8 mouse cellular contexts compared by ENCODE assay signal in the genomic region with DNA sequence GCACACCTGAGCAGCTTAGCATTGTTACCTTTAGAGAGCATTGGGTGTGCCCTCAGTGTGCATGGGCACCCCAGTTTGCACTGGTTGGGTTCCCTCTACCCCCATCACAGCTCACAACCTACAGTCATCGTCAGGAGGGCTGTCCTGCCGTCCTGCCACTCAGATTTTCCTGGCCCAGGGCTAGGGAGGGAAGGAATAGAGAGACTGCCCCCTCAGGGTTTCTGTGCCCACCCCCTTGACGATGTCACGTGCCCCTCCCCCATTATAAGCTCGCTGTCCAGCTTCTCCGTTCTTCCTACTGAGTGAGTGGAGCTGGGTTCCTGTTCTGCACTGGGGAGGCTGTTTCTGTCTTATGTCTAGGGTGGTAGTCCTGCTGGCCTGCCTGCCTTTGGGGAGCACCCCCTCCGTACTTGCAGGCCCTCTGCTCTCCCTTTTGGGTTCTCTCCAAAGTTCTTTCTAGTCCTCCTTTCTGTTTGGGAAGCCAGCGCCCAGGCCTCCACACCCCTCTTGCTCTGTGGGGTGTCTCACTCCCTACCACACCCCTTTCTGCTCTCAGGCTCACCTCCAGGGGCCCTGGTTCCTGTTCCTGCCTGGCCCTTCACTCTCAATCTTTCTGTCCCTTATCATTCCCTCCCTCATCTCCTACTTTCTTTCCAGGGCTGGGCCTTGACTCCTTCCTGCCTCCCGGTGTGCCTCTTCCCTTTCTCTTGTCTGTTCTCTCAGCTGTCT. TPM values are rescaled to one million over a fixed set of nuclear protein-coding genes. Genes with fewer than 3 reads are reported as not detected.
DNase-seq lines count a peak whose midpoint lies in the region; ATAC-seq and TF ChIP-seq lines count a peak whose summit lies in the region.

No protein-coding gene starts in this region.

- H3K4me3 ChIP-seq in megakaryocyte, embryonic 14.5 days (replicated peaks) = peak overlapping the region; percentile 92
- peak overlapping the region; percentile 69 for H3K4me3 ChIP-seq in liver, embryonic 13.5 days (replicated peaks)
- no peak overlapping the region for H3K4me3 ChIP-seq in layer of hippocampus, adult 2 months

- H3K27ac ChIP-seq in liver, embryonic 13.5 days = no peak overlapping the region
- H3K27ac ChIP-seq in layer of hippocampus, adult 2 months = no peak overlapping the region

- no peaks in the 10 kb centered on the region for H3K9me3 ChIP-seq in megakaryocyte, embryonic 14.5 days
- no peaks in the 10 kb centered on the region for H3K9me3 ChIP-seq in liver, embryonic 13.5 days (replicated peaks)

- H3K4me2 ChIP-seq in liver, embryonic 13.5 days = peak overlapping the region; percentile 94

- peaks cover 58% of the 10 kb centered on the region for H3K4me1 ChIP-seq in megakaryocyte, embryonic 14.5 days
- peaks cover 62% of the 10 kb centered on the region for H3K4me1 ChIP-seq in liver, embryonic 13.5 days (replicated peaks)

- peak overlapping the region; percentile 88 for H3K9ac ChIP-seq in liver, embryonic 13.5 days

- DNase-seq in cerebellum, adult 11-12 months = peak; percentile 60
- peak; percentile 18 for DNase-seq in liver, embryonic 13.5 days
- no peak for DNase-seq in spleen, postnatal 36 days (ENCODE audit: low spot score in 2 of 2)
- no peak for DNase-seq in layer of hippocampus, adult 2 months (ENCODE audit: low spot score in 2 of 2)
- no peak for DNase-seq in urinary bladder, postnatal 25 days (ENCODE audit: low spot score)

- H3K27me3 ChIP-seq in megakaryocyte, embryonic 14.5 days (replicated peaks) = no peaks in the 10 kb centered on the region
- no peaks in the 10 kb centered on the region for H3K27me3 ChIP-seq in liver, embryonic 13.5 days

- no peak for TF ChIP-seq CTCF in layer of hippocampus, adult 2 months (conservative IDR thresholded peaks at IDR 0.05)

- ATAC-seq in cerebellum, adult (ENCODE audit: insufficient number of reproducible peaks, low FRiP score, low TSS enrichment) = no peak
- no peak for ATAC-seq in megakaryocyte, adult 5-6 weeks (ENCODE audit: poor library complexity, severe bottlenecking)
- no peak for ATAC-seq in liver, embryonic 13.5 days (ENCODE audit: low read depth)

- peaks cover 49% of the 10 kb centered on the region for H3K36me3 ChIP-seq in megakaryocyte, embryonic 14.5 days (replicated peaks; ENCODE audit: low read length)
- peaks cover 26% of the 10 kb centered on the region for H3K36me3 ChIP-seq in liver, embryonic 13.5 days

- 8% methylated on average over 9 of the region's 9 CpGs for WGBS in liver, embryonic 13.5 days (ENCODE audit: insufficient replicate concordance)

RNA-seq across cellular contexts. Expression of a gene that starts 3.1 kb away (rescaled TPM):
- polyA plus RNA-seq in megakaryocyte, embryonic 14.5 days (2012; ENCODE audit: insufficient read depth, low replicate concordance) = 14.7 and 31.0 TPM in 2 replicates
- 17.2 and 19.9 TPM in 2 replicates for total RNA-seq in megakaryocyte, adult 5-6 weeks (2015)
- total RNA-seq in megakaryocyte, adult 5-6 weeks (2017) = 34.2 and 40.0 TPM in 2 replicates
- 9.0 and 10.8 TPM in 2 replicates for polyA plus RNA-seq in liver, embryonic 13.5 days (2015; fragmentation: Nextera tagmentation; extraction: Ambion mirVana)
- 10 to 100 TPM; 32.5 to 37.6 TPM for total RNA-seq in layer of hippocampus, adult 2 months (2021)

RNA-seq across cellular contexts. Expression of a gene that starts 3.4 kb away (rescaled TPM):
- polyA plus RNA-seq in megakaryocyte, embryonic 14.5 days (2012; ENCODE audit: insufficient read depth, low replicate concordance) = 6.0 and 14.5 TPM in 2 replicates
- 18.2 and 27.5 TPM in 2 replicates for total RNA-seq in megakaryocyte, adult 5-6 weeks (2015)
- 16.9 and 18.2 TPM in 2 replicates for total RNA-seq in megakaryocyte, adult 5-6 weeks (2017)
- 10.9 and 11.3 TPM in 2 replicates for polyA plus RNA-seq in liver, embryonic 13.5 days (2015; fragmentation: Nextera tagmentation; extraction: Ambion mirVana)
- 100 to 1,000 TPM; 118 to 136 TPM for total RNA-seq in layer of hippocampus, adult 2 months (2021)

RNA-seq across cellular contexts. Expression of a gene that starts 13.5 kb away (rescaled TPM):
- polyA plus RNA-seq in megakaryocyte, embryonic 14.5 days (2012; ENCODE audit: insufficient read depth, low replicate concordance) = not detected in 2 replicates
- total RNA-seq in megakaryocyte, adult 5-6 weeks (2015) = not detected in 2 replicates
- total RNA-seq in megakaryocyte, adult 5-6 weeks (2017) = not detected in 2 replicates
- not detected in 2 replicates for polyA plus RNA-seq in liver, embryonic 13.5 days (2015; fragmentation: Nextera tagmentation; extraction: Ambion mirVana)
- under 1 TPM; 0.20 to 0.39 TPM for total RNA-seq in layer of hippocampus, adult 2 months (2021)

RNA-seq across cellular contexts. Expression of a gene that starts 18.4 kb away (rescaled TPM):
- 216 and 275 TPM in 2 replicates for polyA plus RNA-seq in megakaryocyte, embryonic 14.5 days (2012; ENCODE audit: insufficient read depth, low replicate concordance)
- 33.4 and 42.2 TPM in 2 replicates for total RNA-seq in megakaryocyte, adult 5-6 weeks (2015)
- 21.7 and 22.3 TPM in 2 replicates for total RNA-seq in megakaryocyte, adult 5-6 weeks (2017)
- polyA plus RNA-seq in liver, embryonic 13.5 days (2015; fragmentation: Nextera tagmentation; extraction: Ambion mirVana) = 56.0 and 59.0 TPM in 2 replicates
- total RNA-seq in layer of hippocampus, adult 2 months (2021) = 100 to 1,000 TPM; 127 to 130 TPM

RNA-seq across cellular contexts. Expression of a gene that starts 20.9 kb away (rescaled TPM):
- polyA plus RNA-seq in megakaryocyte, embryonic 14.5 days (2012; ENCODE audit: insufficient read depth, low replicate concordance) = 31.6 and 37.8 TPM in 2 replicates
- 11.3 and 13.4 TPM in 2 replicates for total RNA-seq in megakaryocyte, adult 5-6 weeks (2015)
- 11.7 and 20.9 TPM in 2 replicates for total RNA-seq in megakaryocyte, adult 5-6 weeks (2017)
- polyA plus RNA-seq in liver, embryonic 13.5 days (2015; fragmentation: Nextera tagmentation; extraction: Ambion mirVana) = 5.8 and 7.3 TPM in 2 replicates
- 10 to 100 TPM; 22.2 to 22.5 TPM for total RNA-seq in layer of hippocampus, adult 2 months (2021)

Comparison
In these comparisons a context has a peak if more than half of its experiments do, and no peak if none do; other contexts are left out.
1. DNase-seq: peak in cerebellum, adult 11-12 months (single experiment) and liver, embryonic 13.5 days (single experiment); none in spleen, postnatal 36 days (0 of 2), layer of hippocampus, adult 2 months (0 of 2) and urinary bladder, postnatal 25 days (single experiment).
2. RNA of a gene that starts 3.4 kb away (total RNA-seq): 118 to 136 TPM in layer of hippocampus, adult 2 months; 16.9 to 27.5 TPM in megakaryocyte, adult 5-6 weeks; every median in the first group is over 4 times any median in the second.